Mouse (Mus musculus): ENCODE results near the gene Ctrl. TPM values are rescaled to one million over a fixed set of nuclear protein-coding genes. Genes with fewer than 3 reads are reported as not detected.

Gene Ctrl
- total RNA-seq, 2 experiments from 2014 or later: 0.55 to 2.0 TPM

Other genes with a start within 250 kb of the Ctrl start
- 0.67 and 1.6 TPM in 2 replicates for gene Carmil2, start 247.6 kb downstream of the Ctrl start, total RNA-seq (2015)
- gene Carmil2, start 247.6 kb downstream of the Ctrl start, total RNA-seq (2017): 0.70 and 1.3 TPM in 2 replicates
- gene Acd, start 232.8 kb downstream of the Ctrl start, total RNA-seq (2015): 20.4 and 28.0 TPM in 2 replicates
- 10.6 and 12.3 TPM in 2 replicates for gene Acd, start 232.8 kb downstream of the Ctrl start, total RNA-seq (2017)
- gene Pard6a, start 232.7 kb downstream of the Ctrl start, total RNA-seq (2015): 6.6 and 7.7 TPM in 2 replicates
- gene Pard6a, start 232.7 kb downstream of the Ctrl start, total RNA-seq (2017): 9.1 and 22.2 TPM in 2 replicates
- gene 4933405L10Rik, start 226.2 kb downstream of the Ctrl start, total RNA-seq (2015): not detected in 2 replicates
- not detected in 2 replicates for gene 4933405L10Rik, start 226.2 kb downstream of the Ctrl start, total RNA-seq (2017)
- gene Enkd1, start 225.7 kb downstream of the Ctrl start, total RNA-seq (2015): 5.9 and 7.5 TPM in 2 replicates
- 5.3 and 5.6 TPM in 2 replicates for gene Enkd1, start 225.7 kb downstream of the Ctrl start, total RNA-seq (2017)
- gene Gfod2, start 175.2 kb downstream of the Ctrl start, total RNA-seq (2015): 0.14 and 0.16 TPM in 2 replicates
- gene Gfod2, start 175.2 kb downstream of the Ctrl start, total RNA-seq (2017): 0.08 TPM in 1 of 2 replicates, not detected in the other
- 10.2 and 10.5 TPM in 2 replicates for gene Ranbp10, start 106.5 kb downstream of the Ctrl start, total RNA-seq (2015)
- gene Ranbp10, start 106.5 kb downstream of the Ctrl start, total RNA-seq (2017): 6.4 and 7.0 TPM in 2 replicates
- not detected in 2 replicates for gene Tsnaxip1, start 106.1 kb downstream of the Ctrl start, total RNA-seq (2015)
- gene Tsnaxip1, start 106.1 kb downstream of the Ctrl start, total RNA-seq (2017): not detected in 2 replicates
- gene Cenpt, start 80.6 kb downstream of the Ctrl start, total RNA-seq (2015): 12.4 and 18.3 TPM in 2 replicates
- 16.7 and 25.0 TPM in 2 replicates for gene Cenpt, start 80.6 kb downstream of the Ctrl start, total RNA-seq (2017)
- gene Thap11, start 78.7 kb downstream of the Ctrl start, total RNA-seq (2015): 42.8 and 48.9 TPM in 2 replicates
- gene Thap11, start 78.7 kb downstream of the Ctrl start, total RNA-seq (2017): 38.5 and 42.6 TPM in 2 replicates
- 103 and 117 TPM in 2 replicates for gene Nutf2, start 73.3 kb downstream of the Ctrl start, total RNA-seq (2015)
- 40.9 and 54.5 TPM in 2 replicates for gene Nutf2, start 73.3 kb downstream of the Ctrl start, total RNA-seq (2017)
- gene Edc4, start 53.0 kb downstream of the Ctrl start, total RNA-seq (2015): 12.0 and 12.2 TPM in 2 replicates
- 23.8 and 27.5 TPM in 2 replicates for gene Edc4, start 53.0 kb downstream of the Ctrl start, total RNA-seq (2017)
- gene Nrn1l, start 40.3 kb downstream of the Ctrl start, total RNA-seq (2015): 0.42 TPM in 1 of 2 replicates, not detected in the other
- not detected in 2 replicates for gene Nrn1l, start 40.3 kb downstream of the Ctrl start, total RNA-seq (2017)
- 8.6 and 9.7 TPM in 2 replicates for gene Pskh1, start 33.4 kb downstream of the Ctrl start, total RNA-seq (2015)
- 10.7 and 13.3 TPM in 2 replicates for gene Pskh1, start 33.4 kb downstream of the Ctrl start, total RNA-seq (2017)
- 164 and 185 TPM in 2 replicates for gene Psmb10, start 4.6 kb upstream of the Ctrl start, total RNA-seq (2015)
- gene Psmb10, start 4.6 kb upstream of the Ctrl start, total RNA-seq (2017): 56.1 and 63.6 TPM in 2 replicates
- 0.23 TPM in 1 of 2 replicates, not detected in the other for gene Lcat, start 9.5 kb upstream of the Ctrl start, total RNA-seq (2015)
- 0.45 TPM in 1 of 2 replicates, not detected in the other for gene Lcat, start 9.5 kb upstream of the Ctrl start, total RNA-seq (2017)
- gene Slc12a4, start 32.2 kb upstream of the Ctrl start, total RNA-seq (2015): 2.9 and 5.9 TPM in 2 replicates
- 2.1 and 9.4 TPM in 2 replicates for gene Slc12a4, start 32.2 kb upstream of the Ctrl start, total RNA-seq (2017)
- gene Dpep3, start 45.6 kb upstream of the Ctrl start, total RNA-seq (2015): not detected in 2 replicates
- not detected in 2 replicates for gene Dpep3, start 45.6 kb upstream of the Ctrl start, total RNA-seq (2017)
- gene Dus2, start 57.5 kb upstream of the Ctrl start, total RNA-seq (2015): 3.8 and 4.3 TPM in 2 replicates
- gene Dus2, start 57.5 kb upstream of the Ctrl start, total RNA-seq (2017): 6.0 and 6.9 TPM in 2 replicates
- 0.20 TPM in 1 of 2 replicates, not detected in the other for gene Dpep2nb, start 72.1 kb upstream of the Ctrl start, total RNA-seq (2015)
- not detected in 2 replicates for gene Dpep2nb, start 72.1 kb upstream of the Ctrl start, total RNA-seq (2017)
- gene Ddx28, start 78.0 kb upstream of the Ctrl start, total RNA-seq (2015): 8.8 and 9.6 TPM in 2 replicates
- gene Ddx28, start 78.0 kb upstream of the Ctrl start, total RNA-seq (2017): 13.7 and 13.9 TPM in 2 replicates
- 104 and 108 TPM in 2 replicates for gene Nfatc3, start 125.0 kb upstream of the Ctrl start, total RNA-seq (2015)
- 26.5 and 38.4 TPM in 2 replicates for gene Nfatc3, start 125.0 kb upstream of the Ctrl start, total RNA-seq (2017)
- not detected in 2 replicates for gene Esrp2, start 203.1 kb upstream of the Ctrl start, total RNA-seq (2015)
- gene Esrp2, start 203.1 kb upstream of the Ctrl start, total RNA-seq (2017): not detected in 2 replicates
- 13.8 and 15.8 TPM in 2 replicates for gene Pla2g15, start 216.5 kb upstream of the Ctrl start, total RNA-seq (2015)
- gene Pla2g15, start 216.5 kb upstream of the Ctrl start, total RNA-seq (2017): 12.9 and 15.8 TPM in 2 replicates
- 9.7 and 10.3 TPM in 2 replicates for gene Slc7a6, start 235.0 kb upstream of the Ctrl start, total RNA-seq (2015)
- 7.6 and 9.4 TPM in 2 replicates for gene Slc7a6, start 235.0 kb upstream of the Ctrl start, total RNA-seq (2017)

Measured in megakaryocyte, adult 5-6 weeks (primary cell).